Mouse (Mus musculus) forebrain, postnatal 0 days (tissue): Measurements from ENCODE around the gene Tas2r144. TPM values are rescaled to one million over a fixed set of nuclear protein-coding genes. Genes with fewer than 3 reads are reported as not detected.

Experiments
- ATAC-seq: fragments of 200-750 bp; cut with Nextera tagmentation; 2 replicates; pipeline ENCODE4 v1.8.0; 2017; ENCODE audit warnings: mild to moderate bottlenecking, moderate library complexity
- DNase-seq: peaks from one replicate; pipeline ENCODE4 v3.0.0-alpha.2; 2015
- H3K27ac ChIP-seq: fragments of 300-500 bp; sonication (generic); 2 replicates; pipeline ENCODE4 v1.5.1; 2014; ENCODE audit warnings: low read depth, mild to moderate bottlenecking, antibody characterized with exemption, low read length, moderate library complexity, mixed read lengths
- H3K27me3 ChIP-seq: fragments of 300-500 bp; sonication (generic); 2 replicates; pipeline ENCODE4 v1.6.1; 2014; ENCODE audit warnings: mild to moderate bottlenecking, low read length, mixed read lengths; ENCODE audit not compliant: insufficient read depth
- H3K36me3 ChIP-seq: fragments of 300-500 bp; sonication (generic); 2 replicates; pipeline ENCODE4 v1.6.1; 2014; ENCODE audit warnings: mild to moderate bottlenecking, moderate library complexity; ENCODE audit not compliant: insufficient read depth
- H3K4me1 ChIP-seq: fragments of 300-500 bp; sonication (generic); 2 replicates; pipeline ENCODE4 v1.6.1; 2014; ENCODE audit warnings: antibody characterized with exemption; ENCODE audit not compliant: insufficient read depth
- H3K4me2 ChIP-seq: fragments of 300-500 bp; sonication (generic); 2 replicates; pipeline ENCODE4 v1.6.1; 2014; ENCODE audit warnings: low read depth, mild to moderate bottlenecking, moderate library complexity
- H3K4me3 ChIP-seq: fragments of 300-500 bp; sonication (generic); 2 replicates; pipeline ENCODE4 v1.5.1; 2014; ENCODE audit warnings: low read depth, low read length, mixed read lengths
- H3K9ac ChIP-seq: fragments of 300-500 bp; sonication (generic); 2 replicates; pipeline ENCODE4 v1.6.1; 2014; ENCODE audit warnings: mild to moderate bottlenecking
- H3K9me3 ChIP-seq: fragments of 300-500 bp; sonication (generic); 2 replicates; pipeline ENCODE4 v1.6.1; 2016; ENCODE audit warnings: low read length
- CTCF ChIP-seq: sonication (generic); IDR thresholded peaks from 2 replicates; pipeline ENCODE4 v1.5.1; 2016; ENCODE audit warnings: antibody characterized with exemption, control low read depth, low read depth
- WGBS: fragments of 180-500 bp; shearing (Covaris S2); extraction: QIAGEN DNeasy Blood & Tissue Kit; methylation state at CpG from one replicate; pipeline ENCODE4 v1.1.7; 2014; 5-methylcytosine and 5-hydroxymethylcytosine counted together
- polyA plus RNA-seq: library from polyadenylated mRNA; unstranded; fragments of >200 nt; fragmentation: Nextera tagmentation; extraction: Ambion mirVana; gene quantifications from 2 replicates; pipeline ENCODE4 v1.2.1, GENCODE M21; 2015
- total RNA-seq: library from RNA; depleted of rRNA; stranded (reverse); fragments of >200 nt; gene quantifications from 2 replicates; pipeline ENCODE4 v1.2.3, GENCODE M21; 2014; rRNA removed

The Tas2r144 gene
- total and polyA plus RNA-seq, 2 experiments from 2014 or later: not detected

GRCm38 (mm10) chr6:42264626-42265312 is 49.6 kb downstream of the Tas2r144 start, which contains the start of gene Casp2:
TSS of gene Casp2 (plus strand) at chr6:42264985.
- Histone ChIP-seq H3K4me1 (no peaks in the 10 kb centered on the region), H3K27me3 (no peaks in the 10 kb centered on the region), H3K9ac (peak within 1 kb of the TSS; percentile 90), H3K4me2 (peak within 1 kb of the TSS; percentile 82), H3K4me3 (peak within 1 kb of the TSS; percentile 93), H3K36me3 (peaks cover 24% of the 10 kb centered on the region), H3K27ac (peak within 1 kb of the TSS; percentile 90), H3K9me3 (no peaks in the 10 kb centered on the region)
- ATAC-seq (peak; percentile 99), DNase-seq (peak; percentile 100)
- under 1% methylated on average over 51 of the region's 51 CpGs for WGBS
- peak; percentile 95 for TF ChIP-seq CTCF

Other genes starting within 250 kb of the Tas2r144 start
- not detected in 2 replicates for gene Sval3, start 247.2 kb upstream of the Tas2r144 start, total RNA-seq
- gene Sval3, start 247.2 kb upstream of the Tas2r144 start, polyA plus RNA-seq: not detected in 2 replicates
- gene Sva, start 176.9 kb upstream of the Tas2r144 start, total RNA-seq: not detected in 2 replicates
- not detected in 2 replicates for gene Sva, start 176.9 kb upstream of the Tas2r144 start, polyA plus RNA-seq
- gene Tas2r139, start 74.4 kb upstream of the Tas2r144 start, total RNA-seq: not detected in 2 replicates
- not detected in 2 replicates for gene Tas2r139, start 74.4 kb upstream of the Tas2r144 start, polyA plus RNA-seq
- gene Gstk1, start 30.6 kb downstream of the Tas2r144 start, total RNA-seq: 6.8 and 7.3 TPM in 2 replicates
- 9.4 and 9.8 TPM in 2 replicates for gene Gstk1, start 30.6 kb downstream of the Tas2r144 start, polyA plus RNA-seq
- gene Tmem139, start 46.6 kb downstream of the Tas2r144 start, total RNA-seq: not detected in 2 replicates
- gene Tmem139, start 46.6 kb downstream of the Tas2r144 start, polyA plus RNA-seq: 0.24 TPM in 1 of 2 replicates, not detected in the other
- gene Casp2, start 49.7 kb downstream of the Tas2r144 start, total RNA-seq: 35.0 and 54.0 TPM in 2 replicates
- gene Casp2, start 49.7 kb downstream of the Tas2r144 start, polyA plus RNA-seq: 21.3 and 24.7 TPM in 2 replicates
- gene Clcn1, start 71.4 kb downstream of the Tas2r144 start, total RNA-seq: 1.8 and 3.3 TPM in 2 replicates
- 0.55 and 0.74 TPM in 2 replicates for gene Clcn1, start 71.4 kb downstream of the Tas2r144 start, polyA plus RNA-seq
- gene Fam131b, start 109.3 kb downstream of the Tas2r144 start, total RNA-seq: 59.2 and 72.2 TPM in 2 replicates
- 5.3 and 5.6 TPM in 2 replicates for gene Fam131b, start 109.3 kb downstream of the Tas2r144 start, polyA plus RNA-seq
- 30.5 and 35.6 TPM in 2 replicates for gene Zyx, start 134.3 kb downstream of the Tas2r144 start, total RNA-seq
- 43.5 and 51.6 TPM in 2 replicates for gene Zyx, start 134.3 kb downstream of the Tas2r144 start, polyA plus RNA-seq
- gene Epha1, start 157.9 kb downstream of the Tas2r144 start, total RNA-seq: 0.62 and 0.86 TPM in 2 replicates
- gene Epha1, start 157.9 kb downstream of the Tas2r144 start, polyA plus RNA-seq: 0.20 and 0.67 TPM in 2 replicates
- not detected in 2 replicates for gene Tas2r143, start 184.9 kb downstream of the Tas2r144 start, total RNA-seq
- gene Tas2r143, start 184.9 kb downstream of the Tas2r144 start, polyA plus RNA-seq: not detected in 2 replicates
- gene Tas2r135, start 190.1 kb downstream of the Tas2r144 start, total RNA-seq: 0.77 TPM in 1 of 2 replicates, not detected in the other
- gene Tas2r135, start 190.1 kb downstream of the Tas2r144 start, polyA plus RNA-seq: not detected in 2 replicates
- not detected in 2 replicates for gene Tas2r126, start 219.2 kb downstream of the Tas2r144 start, total RNA-seq
- gene Tas2r126, start 219.2 kb downstream of the Tas2r144 start, polyA plus RNA-seq: not detected in 2 replicates
- gene Olfr458, start 249.9 kb downstream of the Tas2r144 start, total RNA-seq: not detected in 2 replicates
- gene Olfr458, start 249.9 kb downstream of the Tas2r144 start, polyA plus RNA-seq: not detected in 2 replicates